Mouse (Mus musculus) B cell, adult 2 months (primary cell): ENCODE results near the gene Nlrp5.
"Not testable (repeated sequence)": the region's sequence is repeated elsewhere in the genome, so short reads cannot be mapped to it uniquely, and the experiment has no call there.

Experiments used
- DNase-seq, 2 experiments: peaks; one replicate each; pipeline ENCODE4 v3.0.0; 2022

The Nlrp5 gene

GRCm38 (mm10) chr7:23385589-23385988 lies at the start of gene Nlrp5:
Gene Nlrp5 (plus strand): TSS chr7:23385889.
- DNase-seq = no peak

DNA sequence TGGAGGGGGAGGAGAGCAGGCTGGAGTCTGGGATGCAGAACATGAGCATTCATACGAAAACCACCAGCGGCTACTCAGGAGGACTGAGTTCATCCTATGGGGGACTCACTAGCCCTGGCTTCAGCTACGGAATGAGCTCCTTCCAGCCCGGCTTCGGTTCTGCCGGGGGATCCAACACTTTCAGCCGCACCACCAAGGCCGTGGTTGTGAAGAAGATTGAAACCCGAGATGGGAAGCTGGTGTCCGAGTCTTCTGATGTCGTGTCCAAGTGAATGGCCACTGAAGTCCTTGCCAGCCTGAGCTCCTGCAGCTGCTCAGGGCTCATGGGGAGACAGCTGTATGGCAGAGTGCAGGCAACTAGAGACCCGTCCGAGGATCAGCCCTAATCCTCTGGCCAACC lies 27.4 kb upstream of the Nlrp5 start:
- not testable (repeated sequence) for DNase-seq

GRCm38 (mm10) chr7:23470201-23470600 lies 84.5 kb downstream of the Nlrp5 start:
- not testable (repeated sequence) for DNase-seq

- DNase-seq = not testable (repeated sequence)
These were observed 85.1 kb downstream of the Nlrp5 start for GRCm38 (mm10) chr7:23470832-23471231.

DNA sequence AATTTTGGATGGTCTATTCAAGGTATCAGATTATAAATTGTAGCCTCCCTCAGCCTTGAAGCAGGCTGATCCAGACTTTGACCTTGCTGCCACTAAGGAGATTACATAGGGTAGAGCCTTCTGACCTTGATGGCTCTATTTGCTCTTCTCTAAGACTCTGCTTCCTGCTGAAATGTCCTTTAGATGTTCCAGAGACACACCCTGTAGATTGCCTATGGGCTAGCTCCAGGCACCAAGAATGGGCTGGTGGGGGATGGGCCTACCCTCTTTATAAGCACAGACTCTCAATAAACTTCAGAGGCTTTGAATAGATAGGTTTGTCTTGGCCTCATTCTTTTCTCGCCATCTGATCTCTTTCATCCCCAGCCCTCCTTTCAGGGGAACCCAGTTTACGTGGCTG lies 87.2 kb downstream of the Nlrp5 start:
- not testable (repeated sequence) for DNase-seq
